8 mouse cellular contexts compared by ENCODE assay signal in the genomic region with DNA sequence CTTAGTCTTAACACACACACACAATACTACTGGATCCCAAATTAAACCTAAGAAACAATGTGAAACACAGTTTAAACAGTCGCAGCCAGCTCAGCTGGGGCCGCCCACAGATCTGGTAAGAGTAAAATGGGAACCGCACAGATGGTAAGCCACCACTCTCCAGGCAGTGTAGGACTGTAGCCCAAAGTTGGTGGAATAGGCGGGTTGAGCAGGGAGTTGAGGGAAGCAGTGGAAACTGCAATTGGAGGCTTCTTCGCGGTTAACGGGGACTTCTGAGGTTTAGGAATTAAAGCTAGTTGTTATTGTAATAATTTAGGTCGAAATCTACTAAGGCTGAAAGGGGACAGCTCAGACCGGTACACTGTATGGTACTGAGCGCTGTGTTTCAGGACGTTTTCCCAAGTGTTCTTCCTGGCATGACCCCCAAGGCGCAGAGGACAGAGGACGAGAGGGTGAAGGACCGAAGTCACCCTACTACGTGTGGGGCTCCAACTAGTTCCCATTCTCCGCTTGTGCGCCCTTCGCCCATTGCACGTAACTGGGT. TPM values are rescaled to one million over a fixed set of nuclear protein-coding genes. Genes with fewer than 3 reads are reported as not detected.
DNase-seq lines count a peak whose midpoint lies in the region; ATAC-seq and TF ChIP-seq lines count a peak whose summit lies in the region.

No protein-coding gene starts in this region.

- no peaks in the 10 kb centered on the region for H3K36me3 ChIP-seq in lung, embryonic 14.5 days (ENCODE audit: insufficient read depth)
- 0 out of 2 replicates have a peak, but pooled peaks cover 5% of the 10 kb centered on the region for H3K36me3 ChIP-seq in forebrain, postnatal 0 days (ENCODE audit: insufficient read depth)
- peaks cover 6% of the 10 kb centered on the region for H3K36me3 ChIP-seq in liver, embryonic 15.5 days (replicated peaks)

- H3K4me2 ChIP-seq in lung, embryonic 14.5 days = peak overlapping the region; percentile 77
- peak overlapping the region; percentile 79 for H3K4me2 ChIP-seq in forebrain, postnatal 0 days (ENCODE audit: low read depth)
- peak overlapping the region; percentile 80 for H3K4me2 ChIP-seq in liver, embryonic 15.5 days

- H3K9ac ChIP-seq in lung, embryonic 14.5 days = peak overlapping the region; percentile 61
- H3K9ac ChIP-seq in forebrain, postnatal 0 days = peak overlapping the region; percentile 77
- peak overlapping the region; percentile 67 for H3K9ac ChIP-seq in liver, embryonic 15.5 days

- H3K4me1 ChIP-seq in lung, embryonic 14.5 days (ENCODE audit: insufficient read depth) = no peaks in the 10 kb centered on the region; the same call in 1 of the 2 replicates
- H3K4me1 ChIP-seq in bone marrow, adult 2 months (ENCODE audit: control insufficient read depth, insufficient read depth, low read length) = no peaks in the 10 kb centered on the region; the same call in 1 of the 2 replicates
- no peaks in the 10 kb centered on the region for H3K4me1 ChIP-seq in forebrain, postnatal 0 days (ENCODE audit: insufficient read depth)
- H3K4me1 ChIP-seq in liver, embryonic 15.5 days (replicated peaks) = peaks cover 43% of the 10 kb centered on the region

- no peaks in the 10 kb centered on the region for H3K9me3 ChIP-seq in lung, embryonic 14.5 days (ENCODE audit: low read depth, low read length)
- H3K9me3 ChIP-seq in forebrain, postnatal 0 days (ENCODE audit: low read length) = no peaks in the 10 kb centered on the region
- no peaks in the 10 kb centered on the region for H3K9me3 ChIP-seq in liver, embryonic 15.5 days (replicated peaks)

- TF ChIP-seq CTCF in lung, embryonic 14.5 days (IDR thresholded peaks at IDR 0.05; ENCODE audit: low read depth) = no peak
- TF ChIP-seq CTCF in bone marrow, adult 2 months (IDR thresholded peaks at IDR 0.05; ENCODE audit: control insufficient read depth, insufficient read depth, low read length) = no peak
- no peak for TF ChIP-seq CTCF in forebrain, postnatal 0 days (IDR thresholded peaks at IDR 0.05; ENCODE audit: low read depth)
- TF ChIP-seq CTCF in layer of hippocampus, adult 2 months (conservative IDR thresholded peaks at IDR 0.05) = no peak

- peak; percentile 35 for DNase-seq in lung, embryonic 14.5 days
- no peak for DNase-seq in lung, postnatal 14 days
- peak; percentile 60 for DNase-seq in forebrain, postnatal 0 days
- peak; percentile 76 to 89 for DNase-seq in layer of hippocampus, adult 2 months (ENCODE audit: low spot score in 2 of 2)
- DNase-seq in right cerebral cortex, postnatal 4 days = peak; percentile 19
- DNase-seq in gastrocnemius, adult 18-20 months (ENCODE audit: low spot score) = no peak

- TF ChIP-seq POLR2A in bone marrow, adult 2 months (IDR thresholded peaks at IDR 0.05; ENCODE audit: borderline replicate concordance, control insufficient read depth, low read depth, low read length) = no peak

- WGBS in lung, embryonic 14.5 days = under 1% methylated on average over 19 of the region's 19 CpGs
- under 1% methylated on average over 19 of the region's 19 CpGs for WGBS in bone marrow, adult 2 months
- WGBS in forebrain, postnatal 0 days = under 1% methylated on average over 19 of the region's 19 CpGs
- under 1% methylated on average over 19 of the region's 19 CpGs for WGBS in liver, embryonic 15.5 days (ENCODE audit: insufficient replicate concordance)

- H3K27me3 ChIP-seq in lung, embryonic 14.5 days (ENCODE audit: insufficient read depth, low read length) = no peaks in the 10 kb centered on the region
- no peaks in the 10 kb centered on the region for H3K27me3 ChIP-seq in forebrain, postnatal 0 days (ENCODE audit: insufficient read depth, low read length)
- H3K27me3 ChIP-seq in liver, embryonic 15.5 days = no peaks in the 10 kb centered on the region

- ATAC-seq in lung, embryonic 14.5 days (ENCODE audit: insufficient read depth) = peak; percentile 83
- peak; percentile 64 for ATAC-seq in forebrain, postnatal 0 days
- peak; percentile 44 for ATAC-seq in liver, embryonic 15.5 days (ENCODE audit: insufficient read depth)

- peak overlapping the region; percentile 63 for H3K4me3 ChIP-seq in lung, embryonic 14.5 days (ENCODE audit: low read depth, low read length)
- peak overlapping the region; percentile 67 for H3K4me3 ChIP-seq in bone marrow, adult 2 months (replicated peaks; ENCODE audit: control insufficient read depth, low read depth, low read length)
- peak overlapping the region; percentile 88 for H3K4me3 ChIP-seq in forebrain, postnatal 0 days (ENCODE audit: low read depth, low read length)
- H3K4me3 ChIP-seq in layer of hippocampus, adult 2 months = peak overlapping the region; percentile 70
- H3K4me3 ChIP-seq in liver, embryonic 15.5 days (replicated peaks) = peak overlapping the region; percentile 78

- peak overlapping the region; percentile 69 for H3K27ac ChIP-seq in lung, embryonic 14.5 days (ENCODE audit: low read depth)
- H3K27ac ChIP-seq in bone marrow, adult 2 months (ENCODE audit: control insufficient read depth, insufficient read depth, low read depth, low read length, poor library complexity) = peak overlapping the region; percentile 89
- peak overlapping the region; percentile 74 for H3K27ac ChIP-seq in forebrain, postnatal 0 days (ENCODE audit: low read depth, low read length)
- H3K27ac ChIP-seq in layer of hippocampus, adult 2 months = peak overlapping the region; percentile 90
- peak overlapping the region; percentile 93 for H3K27ac ChIP-seq in liver, embryonic 15.5 days (replicated peaks)

RNA-seq across cellular contexts. Expression of gene Bloc1s5, which starts 0.6 kb away (rescaled TPM):
- polyA plus RNA-seq in lung, embryonic 14.5 days (2014; fragmentation: Nextera tagmentation; extraction: Ambion mirVana) = 17.6 and 19.3 TPM in 2 replicates
- 4.8 and 5.0 TPM in 2 replicates for polyA plus RNA-seq in bone marrow, adult 2 months (2011; ENCODE audit: insufficient read depth, insufficient read length, low replicate concordance, missing spikeins)
- total RNA-seq in forebrain, postnatal 0 days (2014; rRNA removed) = 9.8 and 10.3 TPM in 2 replicates
- 20.2 and 22.9 TPM in 2 replicates for polyA plus RNA-seq in forebrain, postnatal 0 days (2015; fragmentation: Nextera tagmentation; extraction: Ambion mirVana)
- 10 to 100 TPM in 1 of 2 experiments, 1 to 10 TPM in 1; 9.0 to 11.8 TPM for total RNA-seq in layer of hippocampus, adult 2 months (2021)
- polyA plus RNA-seq in liver, embryonic 15.5 days (2015; fragmentation: Nextera tagmentation; extraction: Ambion mirVana) = 10.3 and 10.5 TPM in 2 replicates
- total RNA-seq in gastrocnemius, adult 18-20 months (2021) = 1 to 10 TPM; 6.0 to 7.1 TPM

RNA-seq across cellular contexts. Expression of gene Eef1e1, which starts 24.5 kb away (rescaled TPM):
- polyA plus RNA-seq in lung, embryonic 14.5 days (2014; fragmentation: Nextera tagmentation; extraction: Ambion mirVana) = 46.8 and 53.4 TPM in 2 replicates
- polyA plus RNA-seq in bone marrow, adult 2 months (2011; ENCODE audit: insufficient read depth, insufficient read length, low replicate concordance, missing spikeins) = 25.1 and 27.2 TPM in 2 replicates
- total RNA-seq in forebrain, postnatal 0 days (2014; rRNA removed) = 45.2 and 46.3 TPM in 2 replicates
- polyA plus RNA-seq in forebrain, postnatal 0 days (2015; fragmentation: Nextera tagmentation; extraction: Ambion mirVana) = 106 and 116 TPM in 2 replicates
- total RNA-seq in layer of hippocampus, adult 2 months (2021) = 10 to 100 TPM; 30.0 to 30.6 TPM
- 37.2 and 41.9 TPM in 2 replicates for polyA plus RNA-seq in liver, embryonic 15.5 days (2015; fragmentation: Nextera tagmentation; extraction: Ambion mirVana)
- 10 to 100 TPM; 11.1 to 12.1 TPM for total RNA-seq in gastrocnemius, adult 18-20 months (2021)

Comparison
In these comparisons a context has a peak if more than half of its experiments do, and no peak if none do; other contexts are left out.
1. DNase-seq: peak in lung, embryonic 14.5 days (single experiment), forebrain, postnatal 0 days (single experiment), layer of hippocampus, adult 2 months (2 of 2) and right cerebral cortex, postnatal 4 days (single experiment); none in lung, postnatal 14 days (single experiment) and gastrocnemius, adult 18-20 months (single experiment).
2. Peak in every context shown above with its lines, with median percentiles within 50 percentile points of each other: ATAC-seq, H3K27ac ChIP-seq, H3K4me2 ChIP-seq, H3K4me3 ChIP-seq and H3K9ac ChIP-seq.